Mouse (Mus musculus) thymus, adult 2 months (tissue): ENCODE data around the gene Ltc4s.

Source experiments
- CTCF ChIP-seq: fragments of 200-500 bp; IDR thresholded peaks from 2 replicates; pipeline ENCODE4 v1.5.1; 2012; ENCODE audit warnings: mild to moderate bottlenecking, control low read depth, low read length, moderate library complexity, borderline replicate concordance; ENCODE audit not compliant: control insufficient read depth, poor library complexity, insufficient read depth; ENCODE audit errors: extremely low read depth
- POLR2A ChIP-seq: fragments of 200-500 bp; IDR thresholded peaks from 2 replicates; pipeline ENCODE4 v1.6.1; 2012; ENCODE audit warnings: mild to moderate bottlenecking, low read length, control low read depth, moderate library complexity; ENCODE audit not compliant: control insufficient read depth, poor library complexity, insufficient read depth; ENCODE audit errors: extremely low read depth

DNA sequence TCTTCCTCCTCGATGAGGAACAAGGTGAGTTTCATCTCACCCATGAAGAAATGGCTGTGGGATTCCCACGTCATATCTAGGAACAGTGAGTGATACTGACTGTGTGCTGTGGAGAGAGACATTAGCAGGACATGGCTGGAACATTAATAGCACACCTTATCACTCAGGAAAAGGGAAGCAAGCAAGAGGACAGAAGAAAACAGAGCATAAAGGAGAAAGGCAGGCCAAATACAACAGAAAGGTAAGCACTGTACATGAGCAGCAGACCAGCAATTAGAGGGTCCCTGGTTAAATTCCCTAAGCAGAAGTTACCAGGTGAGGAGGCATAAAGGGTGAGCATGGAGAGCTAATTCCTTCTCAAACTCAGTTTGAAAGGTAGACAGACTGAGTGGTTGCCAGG is 36.7 kb upstream of the Ltc4s start:
- TF ChIP-seq CTCF, result no peak
- no peak for TF ChIP-seq POLR2A
